Mouse (Mus musculus): ENCODE measurements around the gene Upf3b. TPM values are rescaled to one million over a fixed set of nuclear protein-coding genes. Genes with fewer than 3 reads are reported as not detected.
A peak's percentile ranks its signal among the peaks of the same experiment; 100 is the strongest.
"Not testable (repeated sequence)": the region's sequence is repeated elsewhere in the genome, so short reads cannot be mapped to it uniquely, and the experiment has no call there.

Gene Upf3b
- 4.8 and 5.0 TPM in 2 replicates for polyA plus RNA-seq (2012; rRNA removed)

- H3K4me1 ChIP-seq (replicated peaks; ENCODE audit: control insufficient read depth, insufficient read depth, low read length), result peaks cover 3% of the 10 kb centered on the region
- no peaks in the 10 kb centered on the region for H3K36me3 ChIP-seq (ENCODE audit: control insufficient read depth, insufficient read depth, low read length)
- no peaks in the 10 kb centered on the region for H3K27me3 ChIP-seq (ENCODE audit: control insufficient read depth, insufficient read depth, low read length)
- TF ChIP-seq POLR2A (IDR thresholded peaks at IDR 0.05; ENCODE audit: control insufficient read depth, extremely low read depth, insufficient read depth, low read length, poor library complexity) (peak; percentile 38; the same call in 1 of the 2 replicates), CTCF (IDR thresholded peaks at IDR 0.05; ENCODE audit: borderline replicate concordance, control insufficient read depth, extremely low read depth, insufficient read depth, low read length, poor library complexity) (no peak)
- H3K27ac ChIP-seq (ENCODE audit: control insufficient read depth, insufficient read depth, low read length), result peak within 1 kb of the TSS; percentile 97
- WGBS, result 2% methylated on average over 30 of the region's 30 CpGs
- peak; percentile 88 for DNase-seq
- peak within 1 kb of the TSS; percentile 98 for H3K4me3 ChIP-seq (ENCODE audit: control insufficient read depth, insufficient read depth, low read length)
Observed at GRCm38 (mm10) chrX:37110193-37110880, at the start of gene Upf3b. Gene Upf3b (minus strand): TSS chrX:37110322.

GRCm38 (mm10) chrX:37157839-37158238 is 47.7 kb upstream of the Upf3b start:
- TF ChIP-seq POLR2A (IDR thresholded peaks at IDR 0.05; ENCODE audit: control insufficient read depth, extremely low read depth, insufficient read depth, low read length, poor library complexity) (no peak), CTCF (IDR thresholded peaks at IDR 0.05; ENCODE audit: borderline replicate concordance, control insufficient read depth, extremely low read depth, insufficient read depth, low read length, poor library complexity) (no peak)
- Histone ChIP-seq H3K27me3 (ENCODE audit: control insufficient read depth, insufficient read depth, low read length) (no peaks in the 10 kb centered on the region), H3K4me3 (ENCODE audit: control insufficient read depth, insufficient read depth, low read length) (no peak overlapping the region), H3K4me1 (replicated peaks; ENCODE audit: control insufficient read depth, insufficient read depth, low read length) (peaks cover 6% of the 10 kb centered on the region), H3K27ac (ENCODE audit: control insufficient read depth, insufficient read depth, low read length) (no peak overlapping the region), H3K36me3 (ENCODE audit: control insufficient read depth, insufficient read depth, low read length) (peaks cover 9% of the 10 kb centered on the region; the same call in 1 of the 2 replicates)
- WGBS, result 59% methylated on average over 4 of the region's 4 CpGs
- peak; percentile 5 for DNase-seq

- no peak for TF ChIP-seq POLR2A (IDR thresholded peaks at IDR 0.05; ENCODE audit: control insufficient read depth, extremely low read depth, insufficient read depth, low read length, poor library complexity)
- TF ChIP-seq CTCF (IDR thresholded peaks at IDR 0.05; ENCODE audit: borderline replicate concordance, control insufficient read depth, extremely low read depth, insufficient read depth, low read length, poor library complexity), result no peak
- no peak overlapping the region for H3K4me3 ChIP-seq (ENCODE audit: control insufficient read depth, insufficient read depth, low read length)
- 86% methylated on average over 2 of the region's 2 CpGs for WGBS
- H3K36me3 ChIP-seq (ENCODE audit: control insufficient read depth, insufficient read depth, low read length), result peaks cover 21% of the 10 kb centered on the region
- H3K4me1 ChIP-seq (replicated peaks; ENCODE audit: control insufficient read depth, insufficient read depth, low read length), result no peaks in the 10 kb centered on the region
- DNase-seq, result peak; percentile 27
- no peaks in the 10 kb centered on the region for H3K27me3 ChIP-seq (ENCODE audit: control insufficient read depth, insufficient read depth, low read length)
- no peak overlapping the region for H3K27ac ChIP-seq (ENCODE audit: control insufficient read depth, insufficient read depth, low read length)
Observed at GRCm38 (mm10) chrX:37144954-37145353, 34.8 kb upstream of the Upf3b start.

GRCm38 (mm10) chrX:37144498-37144897 is 34.4 kb upstream of the Upf3b start:
- H3K36me3 ChIP-seq (ENCODE audit: control insufficient read depth, insufficient read depth, low read length), result peaks cover 21% of the 10 kb centered on the region
- not testable (repeated sequence) for H3K27me3 ChIP-seq (ENCODE audit: control insufficient read depth, insufficient read depth, low read length); H3K4me1 ChIP-seq (replicated peaks; ENCODE audit: control insufficient read depth, insufficient read depth, low read length); H3K27ac ChIP-seq (ENCODE audit: control insufficient read depth, insufficient read depth, low read length); H3K4me3 ChIP-seq (ENCODE audit: control insufficient read depth, insufficient read depth, low read length); DNase-seq
- 40% methylated on average over 1 of the region's 4 CpGs for WGBS

- 15% methylated on average over 3 of the region's 3 CpGs for WGBS
- Histone ChIP-seq H3K4me1 (replicated peaks; ENCODE audit: control insufficient read depth, insufficient read depth, low read length) (no peaks in the 10 kb centered on the region), H3K4me3 (ENCODE audit: control insufficient read depth, insufficient read depth, low read length) (no peak overlapping the region), H3K27ac (ENCODE audit: control insufficient read depth, insufficient read depth, low read length) (no peak overlapping the region), H3K36me3 (ENCODE audit: control insufficient read depth, insufficient read depth, low read length) (peaks cover 19% of the 10 kb centered on the region), H3K27me3 (ENCODE audit: control insufficient read depth, insufficient read depth, low read length) (no peaks in the 10 kb centered on the region)
- TF ChIP-seq POLR2A (IDR thresholded peaks at IDR 0.05; ENCODE audit: control insufficient read depth, extremely low read depth, insufficient read depth, low read length, poor library complexity), result no peak
- no peak for TF ChIP-seq CTCF (IDR thresholded peaks at IDR 0.05; ENCODE audit: borderline replicate concordance, control insufficient read depth, extremely low read depth, insufficient read depth, low read length, poor library complexity)
- DNase-seq, result no peak
Observed at GRCm38 (mm10) chrX:37141732-37142131, 31.6 kb upstream of the Upf3b start.

- 2% methylated on average over 49 of the region's 58 CpGs for WGBS
- Histone ChIP-seq H3K27me3 (ENCODE audit: control insufficient read depth, insufficient read depth, low read length) (no peaks in the 10 kb centered on the region), H3K4me1 (replicated peaks; ENCODE audit: control insufficient read depth, insufficient read depth, low read length) (peaks cover 5% of the 10 kb centered on the region), H3K36me3 (ENCODE audit: control insufficient read depth, insufficient read depth, low read length) (no peaks in the 10 kb centered on the region), H3K27ac (ENCODE audit: control insufficient read depth, insufficient read depth, low read length) (peak within 1 kb of the TSS; percentile 79), H3K4me3 (ENCODE audit: control insufficient read depth, insufficient read depth, low read length) (peak within 1 kb of the TSS; percentile 94)
- peak; percentile 68 for DNase-seq
- TF ChIP-seq POLR2A (IDR thresholded peaks at IDR 0.05; ENCODE audit: control insufficient read depth, extremely low read depth, insufficient read depth, low read length, poor library complexity), result no peak; the same call in 1 of the 2 replicates
- TF ChIP-seq CTCF (IDR thresholded peaks at IDR 0.05; ENCODE audit: borderline replicate concordance, control insufficient read depth, extremely low read depth, insufficient read depth, low read length, poor library complexity), result no peak
Observed at GRCm38 (mm10) chrX:37126671-37127358, 16.7 kb upstream of the Upf3b start, which contains the start of gene Nkap. Gene Nkap (plus strand): TSS chrX:37126795.
